Mouse (Mus musculus) heart, postnatal 25 days (tissue): ENCODE measurements at regions not wholly inside any gene's neighbourhood (a gene's known extent, or its start where the extent isn't known, plus 50 kb on each side); places are given as distances from the start of the nearest gene placed in this dataset.

ENCODE experiments used
- DNase-seq: peaks from one replicate; pipeline ENCODE4 v3.0.0; 2022; ENCODE audit warnings: low spot score
- intact Hi-C: fragments of 180-260 bp; cut with DNase I; formaldehyde crosslinking; loops from one replicate; pipeline ENCODE4 v1.15.1; 2025

DNA sequence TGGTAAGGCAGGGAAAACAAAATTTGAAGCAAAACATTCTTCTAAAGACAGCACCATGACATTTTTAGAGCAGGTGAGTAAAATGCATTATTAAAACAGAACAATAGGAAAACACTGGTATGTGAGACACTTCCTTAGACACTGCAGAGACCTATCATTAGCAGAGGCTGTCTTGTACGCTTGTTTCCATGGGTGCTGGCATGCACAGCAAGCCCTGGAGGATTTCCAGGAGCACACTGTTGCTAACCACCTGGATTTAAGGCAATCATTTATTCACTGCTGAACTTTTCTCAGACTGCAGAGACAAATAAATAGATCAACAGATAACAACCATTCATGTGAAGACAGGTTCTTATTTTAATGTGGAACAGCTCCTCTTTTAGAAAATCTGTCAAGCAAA lies 127.7 kb downstream of the Pros1 start:
- intact Hi-C loops = no loop called here
- DNase-seq = no peak

DNA sequence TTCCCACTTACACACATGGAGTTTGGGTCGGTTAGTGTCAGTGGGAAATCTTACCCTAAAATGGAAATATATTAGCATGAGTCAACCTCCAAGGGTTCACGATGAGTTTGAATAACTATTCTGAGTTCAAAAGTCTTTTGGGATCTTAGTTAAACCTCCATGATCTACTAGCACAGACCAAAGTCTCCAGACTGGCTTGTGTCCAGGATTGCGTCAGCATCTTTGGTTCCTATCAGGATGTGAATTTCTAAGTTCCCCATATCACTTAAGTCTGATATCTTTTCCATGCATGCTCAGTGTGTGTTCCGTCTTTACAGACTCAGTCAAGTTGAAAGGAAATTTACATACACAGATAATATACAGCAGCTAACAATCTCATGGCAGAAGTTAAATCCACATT lies 128.5 kb downstream of the Pros1 start:
- intact Hi-C loops = no loop called here
- DNase-seq = no peak

DNA sequence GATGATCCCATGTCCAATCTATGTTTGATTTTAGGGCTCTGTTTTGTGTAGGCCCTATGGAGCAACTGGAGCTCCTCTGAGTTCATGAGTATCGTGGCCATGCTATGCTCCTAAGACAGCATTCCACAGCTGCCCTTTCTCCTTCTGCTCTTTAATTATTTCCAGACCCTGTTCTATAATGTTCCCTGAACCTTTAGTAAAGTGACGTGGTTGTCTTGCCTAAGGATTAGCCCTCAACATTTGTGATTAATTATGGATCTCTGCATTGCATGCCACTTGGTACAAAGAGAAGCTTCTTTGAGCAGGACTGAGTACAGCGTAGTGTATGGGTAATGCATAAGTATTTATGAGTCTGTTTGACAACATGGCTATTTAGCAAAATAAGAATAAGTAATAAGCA lies 141.4 kb downstream of the Pros1 start:
- intact Hi-C loops = no loop called here
- DNase-seq = no peak

GRCm38 (mm10) chr16:63011151-63011734 lies 157.1 kb downstream of the Pros1 start:
- no peak for DNase-seq
- intact Hi-C loops = loop anchor here (10.0 kb wide), 1 partner anchor 1734 kb away; no protein-coding TSS in a partner anchor

DNA sequence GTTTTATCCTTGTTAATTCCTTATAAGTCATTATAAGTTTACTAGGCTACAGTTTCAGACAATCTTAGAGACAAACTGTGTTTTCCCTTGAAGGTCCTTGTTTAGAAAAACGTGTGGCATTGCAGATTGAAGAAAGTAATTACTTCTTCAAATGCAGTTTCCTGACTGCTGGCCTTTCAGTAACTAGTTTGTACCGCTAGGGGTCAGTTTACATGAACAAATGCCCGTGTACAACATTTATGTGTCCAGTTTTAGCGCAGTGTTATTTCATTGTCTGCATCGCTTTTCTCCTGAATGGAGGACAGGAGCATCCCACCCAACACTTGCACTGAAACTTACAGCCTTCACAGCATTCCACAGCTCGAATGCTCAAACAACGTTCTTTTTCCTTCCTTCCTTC lies 160.3 kb downstream of the Pros1 start:
- intact Hi-C loops = loop anchor here (10.0 kb wide), 1 partner anchor 1730 kb away; no protein-coding TSS in a partner anchor
- DNase-seq = no peak

DNA sequence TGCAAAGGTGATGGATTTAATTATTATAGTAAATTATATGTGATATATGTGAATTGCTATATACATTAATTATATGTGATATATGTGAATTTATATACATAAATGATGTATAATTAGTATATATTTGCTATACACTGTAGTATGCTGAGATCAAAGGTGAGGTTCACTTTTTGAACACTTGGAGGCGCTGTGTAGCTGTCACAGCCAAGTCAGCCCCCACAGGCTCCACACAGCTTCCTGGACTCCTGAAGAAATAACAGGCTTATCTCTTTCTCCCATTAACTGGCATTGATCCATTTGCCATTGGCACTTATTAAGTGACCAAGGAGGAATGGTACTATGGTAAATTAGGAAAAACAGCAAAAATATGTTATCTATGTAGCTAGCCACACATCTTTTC lies 162.0 kb downstream of the Pros1 start:
- DNase-seq = no peak
- intact Hi-C loops = loop anchor here (10.0 kb wide), 1 partner anchor 1729 kb away; no protein-coding TSS in a partner anchor

GRCm38 (mm10) chr16:63016658-63017057 lies 162.6 kb downstream of the Pros1 start:
- intact Hi-C loops = loop anchor here (10.0 kb wide), 1 partner anchor 1728 kb away; no protein-coding TSS in a partner anchor
- no peak for DNase-seq

GRCm38 (mm10) chr16:63030399-63030798 lies 176.3 kb downstream of the Pros1 start:
- intact Hi-C loops = no loop called here
- DNase-seq = no peak

GRCm38 (mm10) chr16:63031035-63031434 lies 176.9 kb downstream of the Pros1 start:
- intact Hi-C loops = no loop called here
- DNase-seq = no peak

DNA sequence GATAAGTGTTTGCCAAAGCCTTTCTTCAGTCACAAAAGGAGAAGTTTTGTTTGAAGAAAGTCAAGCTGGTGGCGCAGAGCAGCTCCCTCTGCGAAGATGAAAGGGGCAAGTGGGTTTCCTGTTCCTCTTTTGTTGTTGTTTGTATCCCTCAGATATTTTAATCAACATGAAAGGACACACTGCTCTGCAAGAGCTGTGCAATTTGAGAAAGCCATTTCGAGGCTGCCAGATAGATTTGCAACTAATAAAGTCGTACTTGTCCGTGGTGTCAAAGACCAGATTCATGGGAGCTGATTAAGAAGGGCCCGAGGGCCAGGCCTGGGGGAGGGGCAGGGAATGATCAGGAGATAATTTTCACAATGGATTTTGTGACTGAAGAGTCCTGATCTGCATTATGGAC lies 177.7 kb downstream of the Pros1 start:
- intact Hi-C loops = no loop called here
- DNase-seq = no peak

GRCm38 (mm10) chr16:63049100-63049499 lies 195.0 kb downstream of the Pros1 start:
- no peak for DNase-seq
- intact Hi-C loops = no loop called here

- DNase-seq = no peak
- intact Hi-C loops = no loop called here
These were observed 208.8 kb downstream of the Pros1 start for GRCm38 (mm10) chr16:63062883-63063282.

- DNase-seq = no peak
- intact Hi-C loops = no loop called here
These were observed 215.9 kb downstream of the Pros1 start for GRCm38 (mm10) chr16:63069987-63070386.

- no peak for DNase-seq
- intact Hi-C loops = no loop called here
These were observed 221.7 kb downstream of the Pros1 start for GRCm38 (mm10) chr16:63075814-63076213.

- intact Hi-C loops = no loop called here
- no peak for DNase-seq
These were observed 227.3 kb downstream of the Pros1 start for GRCm38 (mm10) chr16:63081383-63081782.

GRCm38 (mm10) chr16:63083256-63083655 lies 229.1 kb downstream of the Pros1 start:
- DNase-seq = no peak
- intact Hi-C loops = no loop called here

- intact Hi-C loops = no loop called here
- DNase-seq = no peak
These were observed 230.1 kb downstream of the Pros1 start for GRCm38 (mm10) chr16:63084021-63084756.

DNA sequence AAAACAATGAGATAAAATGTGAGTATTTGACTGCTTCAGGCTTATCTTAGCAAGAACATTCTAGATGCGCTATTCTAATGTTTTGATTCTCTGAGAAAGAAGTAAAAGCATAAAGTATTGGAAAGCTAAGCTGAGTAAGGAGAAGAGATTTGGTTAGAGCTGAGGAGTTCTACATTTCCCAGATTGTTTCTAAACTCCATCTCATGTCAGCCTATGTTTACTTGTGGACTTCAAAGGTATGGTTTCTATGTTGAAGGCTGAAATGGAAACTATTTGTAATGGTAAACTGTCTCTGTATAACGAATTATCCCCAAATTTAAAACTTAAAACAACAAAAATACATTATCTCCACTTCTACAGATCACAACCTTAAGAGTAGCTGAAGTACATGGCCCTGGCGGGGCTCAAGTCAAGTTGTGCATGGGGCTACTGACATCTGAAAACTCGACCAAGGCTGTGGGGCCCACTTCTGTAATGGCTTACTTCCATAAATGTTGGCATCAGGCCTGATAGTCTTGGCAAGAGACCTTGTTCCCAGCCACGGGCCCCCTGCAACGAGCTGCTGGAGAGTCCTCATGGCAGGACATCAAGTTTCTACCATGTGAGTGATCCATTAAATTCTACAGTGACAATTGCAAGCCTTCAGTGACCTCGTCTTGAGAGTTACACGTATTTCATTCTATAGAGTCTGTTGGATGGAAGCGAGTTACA lies 232.1 kb downstream of the Pros1 start:
- intact Hi-C loops = no loop called here
- no peak for DNase-seq

GRCm38 (mm10) chr16:63091471-63092300 lies 237.6 kb downstream of the Pros1 start:
- no peak for DNase-seq
- intact Hi-C loops = no loop called here

- intact Hi-C loops = no loop called here
- DNase-seq = no peak
These were observed 240.2 kb downstream of the Pros1 start for GRCm38 (mm10) chr16:63094126-63094840.
